Comparison of ENCODE assay signal across 8 mouse cellular contexts in genomic region chr14:48330965-48331622, GRCm38 (mm10).
A peak's percentile ranks its signal among the peaks of the same experiment; 100 is the strongest.
DNase-seq lines count a peak whose midpoint lies in the region; ATAC-seq lines count a peak whose summit lies in the region.

No protein-coding gene starts in this region.

- no peak overlapping the region for H3K4me3 ChIP-seq in limb, embryonic 13.5 days

- no peaks in the 10 kb centered on the region for H3K36me3 ChIP-seq in limb, embryonic 13.5 days

- no peaks in the 10 kb centered on the region for H3K9me3 ChIP-seq in limb, embryonic 13.5 days

- intact Hi-C loops in gastrocnemius, postnatal 14 days (cut with DNase I; ENCODE audit: low total_unique reads): no loop called here

- H3K27me3 ChIP-seq in limb, embryonic 13.5 days: no peaks in the 10 kb centered on the region

- peaks cover 49% of the 10 kb centered on the region for H3K4me1 ChIP-seq in limb, embryonic 13.5 days

- peak overlapping the region; percentile 55; the same call in 1 of the 2 replicates for H3K27ac ChIP-seq in limb, embryonic 13.5 days

- 0% methylated on average over 4 of the region's 4 CpGs for WGBS in limb, embryonic 13.5 days

- peak; percentile 60; the same call in 1 of the 2 replicates for ATAC-seq in limb, embryonic 13.5 days (ENCODE audit: low FRiP score, low read depth)
- ATAC-seq in inflammation-experienced regulatory T-cells, adult 6 months: no peak

- H3K4me2 ChIP-seq in limb, embryonic 13.5 days (replicated peaks): peak overlapping the region; percentile 51

- H3K9ac ChIP-seq in limb, embryonic 13.5 days: no peak overlapping the region

- peak; percentile 11 to 28 for DNase-seq in layer of hippocampus, adult 8-10 months (ENCODE audit: low spot score in 2 of 2)
- DNase-seq in layer of hippocampus, adult 9-10 months (ENCODE audit: low spot score): no peak
- peak; percentile 25 to 39 for DNase-seq in cerebellum, postnatal 36 days
- peak; percentile 34 for DNase-seq in gastrocnemius, postnatal 14 days
- peak; percentile 42 for DNase-seq in hindlimb bud, embryonic 11.5 days (ENCODE audit: extremely low spot score, low read depth, low spot score)
- peak; percentile 39 for DNase-seq in ovary, postnatal 14 days (ENCODE audit: low spot score)
